Mouse (Mus musculus): Measurements from ENCODE around the gene Zfp420. TPM values are rescaled to one million over a fixed set of nuclear protein-coding genes. Genes with fewer than 3 reads are reported as not detected.

Zfp420 gene
- polyA plus RNA-seq (2014; fragmentation: Nextera tagmentation; extraction: Ambion mirVana): 3.8 and 4.1 TPM in 2 replicates

- Histone ChIP-seq H3K27me3 (ENCODE audit: control insufficient read depth, insufficient read depth, low read length) (no peaks in the 10 kb centered on the region), H3K9ac (ENCODE audit: low read depth, low read length) (peak within 1 kb of the TSS; percentile 46), H3K27ac (ENCODE audit: low read depth, low read length) (peak within 1 kb of the TSS; percentile 6; the same call in 1 of the 2 replicates), H3K36me3 (ENCODE audit: control insufficient read depth, insufficient read depth, low read length) (no peaks in the 10 kb centered on the region), H3K9me3 (replicated peaks; ENCODE audit: control insufficient read depth, low read length) (no peaks in the 10 kb centered on the region), H3K4me1 (ENCODE audit: control insufficient read depth, insufficient read depth, low read length) (peaks cover 6% of the 10 kb centered on the region; the same call in 1 of the 2 replicates), H3K4me2 (peak within 1 kb of the TSS; percentile 87), H3K4me3 (ENCODE audit: low read depth, low read length) (peak within 1 kb of the TSS; percentile 51)
- WGBS (ENCODE audit: insufficient replicate concordance): 5% methylated on average over 32 of the region's 32 CpGs
- ATAC-seq (replicated peaks; ENCODE audit: insufficient number of reproducible peaks, low FRiP score, low TSS enrichment): peak; percentile 96
Observed at GRCm38 (mm10) chr7:29859532-29860517, at the start of gene Zfp420. TSS of gene Zfp420 (plus strand) at chr7:29859979.

DNA sequence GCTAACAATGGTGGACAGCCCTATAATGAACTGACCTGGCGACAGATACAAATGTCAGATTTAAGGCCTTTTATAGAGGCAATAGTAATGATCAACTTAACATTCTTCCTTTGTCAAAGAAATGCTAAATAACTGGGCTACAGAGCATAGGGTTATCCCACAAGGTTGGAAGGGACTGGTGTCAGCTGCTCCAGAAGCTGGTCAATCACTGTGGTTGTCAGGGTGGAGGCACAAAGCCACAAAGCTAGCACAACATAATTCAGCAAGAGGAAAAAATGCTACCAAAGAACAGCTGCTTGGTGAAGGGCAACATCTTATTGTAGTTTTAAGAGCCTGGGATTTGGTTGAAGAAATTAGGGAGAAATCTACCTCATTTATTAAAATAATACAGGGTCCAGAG lies 47.5 kb upstream of the Zfp420 start:
- no peak for ATAC-seq (replicated peaks; ENCODE audit: insufficient number of reproducible peaks, low FRiP score, low TSS enrichment)
- Histone ChIP-seq H3K4me1 (ENCODE audit: control insufficient read depth, insufficient read depth, low read length) (peaks cover 8% of the 10 kb centered on the region; the same call in 1 of the 2 replicates), H3K36me3 (ENCODE audit: control insufficient read depth, insufficient read depth, low read length) (no peaks in the 10 kb centered on the region; the same call in 1 of the 2 replicates), H3K9me3 (replicated peaks; ENCODE audit: control insufficient read depth, low read length) (no peaks in the 10 kb centered on the region), H3K27ac (ENCODE audit: low read depth, low read length) (no peak overlapping the region), H3K9ac (ENCODE audit: low read depth, low read length) (no peak overlapping the region), H3K27me3 (ENCODE audit: control insufficient read depth, insufficient read depth, low read length) (no peaks in the 10 kb centered on the region), H3K4me2 (no peak overlapping the region), H3K4me3 (ENCODE audit: low read depth, low read length) (no peak overlapping the region)
- WGBS (ENCODE audit: insufficient replicate concordance): 89% methylated on average over 1 of the region's 1 CpGs

DNA sequence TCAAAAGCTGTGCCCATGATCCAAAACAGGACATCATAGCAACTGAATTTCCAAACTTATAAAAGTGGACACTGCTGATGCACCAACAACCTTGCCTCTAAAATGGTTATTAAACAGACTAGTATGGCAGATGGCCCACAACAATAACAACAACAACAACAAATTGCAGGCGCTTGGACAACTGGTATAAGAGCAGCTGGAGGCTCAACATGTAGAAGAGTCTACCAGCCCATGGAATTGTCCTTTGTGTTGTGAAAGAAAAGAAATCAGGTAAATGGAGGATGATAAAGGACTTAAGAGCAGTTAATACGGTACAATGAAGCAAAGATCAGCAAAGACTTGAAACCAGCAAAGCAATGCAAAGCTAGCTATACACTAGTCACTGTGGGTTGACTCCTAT lies 45.4 kb upstream of the Zfp420 start:
- ATAC-seq (replicated peaks; ENCODE audit: insufficient number of reproducible peaks, low FRiP score, low TSS enrichment): no peak
- no peak overlapping the region for H3K27ac ChIP-seq (ENCODE audit: low read depth, low read length)
- 86% methylated on average over 2 of the region's 2 CpGs for WGBS (ENCODE audit: insufficient replicate concordance)

GRCm38 (mm10) chr7:29815061-29815784 lies 44.6 kb upstream of the Zfp420 start:
- H3K4me3 ChIP-seq (ENCODE audit: low read depth, low read length): peak overlapping the region; percentile 55
- peak overlapping the region; percentile 17; the same call in 1 of the 2 replicates for H3K27ac ChIP-seq (ENCODE audit: low read depth, low read length)
- H3K9ac ChIP-seq (ENCODE audit: low read depth, low read length): peak overlapping the region; percentile 72
- peaks cover 10% of the 10 kb centered on the region; the same call in 1 of the 2 replicates for H3K4me1 ChIP-seq (ENCODE audit: control insufficient read depth, insufficient read depth, low read length)
- 3% methylated on average over 12 of the region's 12 CpGs for WGBS (ENCODE audit: insufficient replicate concordance)
- H3K27me3 ChIP-seq (ENCODE audit: control insufficient read depth, insufficient read depth, low read length): no peaks in the 10 kb centered on the region
- H3K36me3 ChIP-seq (ENCODE audit: control insufficient read depth, insufficient read depth, low read length): peaks cover 4% of the 10 kb centered on the region; the same call in 1 of the 2 replicates
- no peaks in the 10 kb centered on the region for H3K9me3 ChIP-seq (replicated peaks; ENCODE audit: control insufficient read depth, low read length)
- peak; percentile 27; the same call in 1 of the 2 replicates for ATAC-seq (replicated peaks; ENCODE audit: insufficient number of reproducible peaks, low FRiP score, low TSS enrichment)
- H3K4me2 ChIP-seq: peak overlapping the region; percentile 90

More for the DNA sequence above, 45.4 kb upstream of the Zfp420 start:
- H3K9ac ChIP-seq (ENCODE audit: low read depth, low read length): no peak overlapping the region
- H3K36me3 ChIP-seq (ENCODE audit: control insufficient read depth, insufficient read depth, low read length): peaks cover 4% of the 10 kb centered on the region; the same call in 1 of the 2 replicates
- H3K4me1 ChIP-seq (ENCODE audit: control insufficient read depth, insufficient read depth, low read length): peaks cover 9% of the 10 kb centered on the region; the same call in 1 of the 2 replicates
- H3K9me3 ChIP-seq (replicated peaks; ENCODE audit: control insufficient read depth, low read length): no peaks in the 10 kb centered on the region
- no peak overlapping the region; the same call in 1 of the 2 replicates for H3K4me2 ChIP-seq
- H3K4me3 ChIP-seq (ENCODE audit: low read depth, low read length): no peak overlapping the region
- H3K27me3 ChIP-seq (ENCODE audit: control insufficient read depth, insufficient read depth, low read length): no peaks in the 10 kb centered on the region

GRCm38 (mm10) chr7:29815910-29816429 lies 43.8 kb upstream of the Zfp420 start, which contains the start of gene Zfp790:
TSS of gene Zfp790 (plus strand) at chr7:29816114.
- H3K27me3 ChIP-seq (ENCODE audit: control insufficient read depth, insufficient read depth, low read length): no peaks in the 10 kb centered on the region
- H3K36me3 ChIP-seq (ENCODE audit: control insufficient read depth, insufficient read depth, low read length): peaks cover 4% of the 10 kb centered on the region; the same call in 1 of the 2 replicates
- H3K4me3 ChIP-seq (ENCODE audit: low read depth, low read length): peak within 1 kb of the TSS; percentile 55
- H3K9ac ChIP-seq (ENCODE audit: low read depth, low read length): peak within 1 kb of the TSS; percentile 72
- WGBS (ENCODE audit: insufficient replicate concordance): under 1% methylated on average over 26 of the region's 26 CpGs
- ATAC-seq (replicated peaks; ENCODE audit: insufficient number of reproducible peaks, low FRiP score, low TSS enrichment): peak; percentile 95
- H3K9me3 ChIP-seq (replicated peaks; ENCODE audit: control insufficient read depth, low read length): no peaks in the 10 kb centered on the region
- peaks cover 10% of the 10 kb centered on the region; the same call in 1 of the 2 replicates for H3K4me1 ChIP-seq (ENCODE audit: control insufficient read depth, insufficient read depth, low read length)
- peak within 1 kb of the TSS; percentile 90 for H3K4me2 ChIP-seq
- peak within 1 kb of the TSS; percentile 63 for H3K27ac ChIP-seq (ENCODE audit: low read depth, low read length)

DNA sequence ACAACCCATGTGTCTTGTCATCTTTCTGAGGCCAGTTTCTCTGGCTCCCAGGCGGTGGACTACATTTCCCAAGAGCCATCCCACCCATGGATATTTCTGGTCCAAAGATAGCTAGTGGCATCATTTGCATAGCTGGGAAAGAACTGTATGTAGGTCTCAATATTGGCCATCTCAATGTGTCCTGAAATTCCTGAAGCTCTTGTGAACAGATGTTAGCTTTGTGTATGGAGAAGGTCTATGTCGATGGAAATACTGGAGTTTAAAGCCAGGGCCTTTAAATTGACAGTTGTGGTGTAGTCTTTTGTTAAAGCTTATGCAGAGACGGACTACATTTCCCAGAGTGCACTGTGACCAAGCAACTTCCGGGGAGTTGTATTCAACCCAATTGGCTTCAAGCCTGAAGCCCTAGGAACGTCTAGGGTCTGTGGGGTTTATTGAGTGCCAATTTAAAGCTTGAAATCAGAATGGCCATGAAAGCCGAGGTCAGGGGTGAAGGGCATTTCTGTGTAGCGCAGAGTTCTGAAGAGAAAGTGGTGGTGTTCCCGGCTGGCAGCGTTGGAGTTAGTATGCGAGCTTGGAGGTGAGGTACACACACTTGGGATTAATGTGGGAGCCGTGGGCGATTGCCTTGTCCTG lies 41.0 kb upstream of the Zfp420 start:
- WGBS (ENCODE audit: insufficient replicate concordance): 3% methylated on average over 12 of the region's 12 CpGs
- peak overlapping the region; percentile 68 for H3K4me2 ChIP-seq
- no peaks in the 10 kb centered on the region for H3K27me3 ChIP-seq (ENCODE audit: control insufficient read depth, insufficient read depth, low read length)
- peak overlapping the region; percentile 66 for H3K27ac ChIP-seq (ENCODE audit: low read depth, low read length)
- H3K36me3 ChIP-seq (ENCODE audit: control insufficient read depth, insufficient read depth, low read length): peaks cover 7% of the 10 kb centered on the region
- peaks cover 10% of the 10 kb centered on the region; the same call in 1 of the 2 replicates for H3K4me1 ChIP-seq (ENCODE audit: control insufficient read depth, insufficient read depth, low read length)
- H3K9me3 ChIP-seq (replicated peaks; ENCODE audit: control insufficient read depth, low read length): no peaks in the 10 kb centered on the region
- peak overlapping the region; percentile 76 for H3K4me3 ChIP-seq (ENCODE audit: low read depth, low read length)
- H3K9ac ChIP-seq (ENCODE audit: low read depth, low read length): peak overlapping the region; percentile 74
- ATAC-seq (replicated peaks; ENCODE audit: insufficient number of reproducible peaks, low FRiP score, low TSS enrichment): peak; percentile 69; the same call in 1 of the 2 replicates

DNA sequence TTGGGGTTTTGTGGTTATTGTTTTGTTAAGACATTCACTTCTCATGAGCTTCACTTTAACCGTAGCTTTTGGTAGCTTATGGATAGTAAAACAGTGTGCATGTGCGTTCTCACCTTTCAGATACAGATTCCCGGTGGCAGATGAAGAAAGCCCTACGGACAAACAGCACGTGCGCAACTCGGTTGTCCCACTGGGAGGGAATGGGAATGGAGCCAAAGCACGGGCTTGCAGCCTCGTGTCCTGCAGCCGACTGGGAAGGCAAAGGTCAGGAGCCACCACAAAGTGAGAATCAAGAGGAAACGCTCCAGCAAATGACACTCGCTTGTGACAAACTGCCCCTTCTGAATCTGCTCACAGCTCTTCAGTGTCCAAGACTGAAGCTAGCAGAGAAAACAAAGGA lies 31.8 kb upstream of the Zfp420 start:
- no peak for ATAC-seq (replicated peaks; ENCODE audit: insufficient number of reproducible peaks, low FRiP score, low TSS enrichment)
- Histone ChIP-seq H3K4me2 (no peak overlapping the region), H3K9me3 (replicated peaks; ENCODE audit: control insufficient read depth, low read length) (no peaks in the 10 kb centered on the region), H3K27ac (ENCODE audit: low read depth, low read length) (no peak overlapping the region), H3K27me3 (ENCODE audit: control insufficient read depth, insufficient read depth, low read length) (no peaks in the 10 kb centered on the region), H3K4me3 (ENCODE audit: low read depth, low read length) (no peak overlapping the region), H3K4me1 (ENCODE audit: control insufficient read depth, insufficient read depth, low read length) (no peaks in the 10 kb centered on the region), H3K36me3 (ENCODE audit: control insufficient read depth, insufficient read depth, low read length) (peaks cover 57% of the 10 kb centered on the region), H3K9ac (ENCODE audit: low read depth, low read length) (no peak overlapping the region)
- WGBS (ENCODE audit: insufficient replicate concordance): 93% methylated on average over 12 of the region's 12 CpGs
